Mouse (Mus musculus) C2C12 (cell line): Measurements from ENCODE around the gene A930017K11Rik. TPM values are rescaled to one million over a fixed set of nuclear protein-coding genes. Genes with fewer than 3 reads are reported as not detected.

Source experiments
- H3K27me3 ChIP-seq: one replicate; pipeline ENCODE4 v1.6.1; 2011; ENCODE audit not compliant: control insufficient read depth, insufficient read depth, insufficient read length
- H3K36me3 ChIP-seq: one replicate; pipeline ENCODE4 v1.6.1; 2011; ENCODE audit not compliant: control insufficient read depth, insufficient read depth
- H3K4me3 ChIP-seq: one replicate; pipeline ENCODE4 v1.5.1; 2011; ENCODE audit warnings: mild to moderate bottlenecking, control low read depth; ENCODE audit not compliant: poor library complexity, insufficient read depth, severe bottlenecking
- H3K79me2 ChIP-seq: one replicate; pipeline ENCODE4 v1.6.1; 2011; ENCODE audit not compliant: control insufficient read depth, insufficient read depth
- H3K79me3 ChIP-seq: one replicate; pipeline ENCODE4 v1.6.1; 2011; ENCODE audit warnings: low read depth, control low read depth
- H3ac ChIP-seq: one replicate; pipeline ENCODE3; 2011; ENCODE audit warnings: low read depth; ENCODE audit not compliant: control insufficient read depth, insufficient read length
- CEBPB ChIP-seq: IDR thresholded peaks from one replicate; pipeline ENCODE4 v1.6.1; 2011; ENCODE audit warnings: low read depth, mild to moderate bottlenecking, control low read depth, moderate library complexity
- CTCF ChIP-seq: IDR thresholded peaks from one replicate; pipeline ENCODE4 v1.5.1; 2011; ENCODE audit not compliant: control insufficient read depth, insufficient read depth, insufficient read length
- FOSL1 ChIP-seq: IDR thresholded peaks from one replicate; pipeline ENCODE4 v1.8.0; 2011; ENCODE audit warnings: mild to moderate bottlenecking, low read length; ENCODE audit not compliant: poor library complexity, insufficient read depth, severe bottlenecking
- MAX ChIP-seq: IDR thresholded peaks from one replicate; pipeline ENCODE4 v1.6.1; 2011; ENCODE audit warnings: mild to moderate bottlenecking, control low read depth
- MYOD1 ChIP-seq: IDR thresholded peaks from one replicate; pipeline ENCODE4 v1.6.1; 2011; ENCODE audit warnings: low read depth; ENCODE audit not compliant: control insufficient read depth, insufficient read length
- MYOG ChIP-seq: IDR thresholded peaks from one replicate; pipeline ENCODE4 v1.6.1; 2011; ENCODE audit not compliant: control insufficient read depth, insufficient read length; ENCODE audit errors: extremely low read depth
- USF1 ChIP-seq: IDR thresholded peaks from one replicate; pipeline ENCODE4 v1.6.1; 2011; ENCODE audit warnings: low read depth, mild to moderate bottlenecking, control low read depth, moderate library complexity
- polyA plus RNA-seq: library from polyadenylated mRNA; unstranded; fragments of >200 nt; fragmentation: generic; extraction: Trizol; gene quantifications from one replicate; pipeline ENCODE4 v1.2.1, GENCODE M21; 2012; ENCODE audit warnings: missing spikeins

A930017K11Rik gene
- polyA plus RNA-seq, 1 experiment = 0.02 TPM

GRCm38 (mm10) chr17:25949981-25950380, 2.4 kb downstream of the A930017K11Rik start:
- Histone ChIP-seq H3K4me3 (no peak overlapping the region), H3K27me3 (peaks cover 38% of the 10 kb centered on the region), H3K79me3 (no peaks in the 10 kb centered on the region), H3ac (no peak overlapping the region), H3K79me2 (no peaks in the 10 kb centered on the region), H3K36me3 (no peaks in the 10 kb centered on the region)
- TF ChIP-seq MYOG = no peak
- no peak for TF ChIP-seq CEBPB
- no peak for TF ChIP-seq MAX
- TF ChIP-seq MYOD1 = no peak
- no peak for TF ChIP-seq USF1
- no peak for TF ChIP-seq CTCF

GRCm38 (mm10) chr17:25948051-25948450, 4.3 kb downstream of the A930017K11Rik start:
- TF ChIP-seq CEBPB (no peak), USF1 (no peak), MYOG (no peak), CTCF (no peak), MYOD1 (no peak), MAX (no peak), FOSL1 (no peak)
- peaks cover 33% of the 10 kb centered on the region for H3K27me3 ChIP-seq
- H3K36me3 ChIP-seq = no peaks in the 10 kb centered on the region
- H3K79me3 ChIP-seq = no peaks in the 10 kb centered on the region
- no peak overlapping the region for H3ac ChIP-seq
- no peaks in the 10 kb centered on the region for H3K79me2 ChIP-seq
- H3K4me3 ChIP-seq = no peak overlapping the region

GRCm38 (mm10) chr17:25947576-25947975, 4.8 kb downstream of the A930017K11Rik start:
- H3ac ChIP-seq = no peak overlapping the region
- H3K79me2 ChIP-seq = no peaks in the 10 kb centered on the region
- peaks cover 28% of the 10 kb centered on the region for H3K27me3 ChIP-seq
- no peaks in the 10 kb centered on the region for H3K79me3 ChIP-seq
- TF ChIP-seq USF1 (no peak), CTCF (no peak), FOSL1 (no peak), MAX (no peak), CEBPB (no peak), MYOG (no peak), MYOD1 (no peak)
- H3K36me3 ChIP-seq = no peaks in the 10 kb centered on the region
- no peak overlapping the region for H3K4me3 ChIP-seq

GRCm38 (mm10) chr17:25946891-25947290, 5.5 kb downstream of the A930017K11Rik start:
- TF ChIP-seq MYOD1 (no peak), CTCF (no peak), MAX (no peak), CEBPB (no peak), FOSL1 (no peak), USF1 (no peak), MYOG (no peak)
- Histone ChIP-seq H3K79me3 (no peaks in the 10 kb centered on the region), H3K4me3 (no peak overlapping the region), H3K36me3 (no peaks in the 10 kb centered on the region), H3K79me2 (peaks cover 6% of the 10 kb centered on the region), H3ac (no peak overlapping the region), H3K27me3 (peaks cover 21% of the 10 kb centered on the region)

GRCm38 (mm10) chr17:25946349-25946748, 6.0 kb downstream of the A930017K11Rik start:
- Histone ChIP-seq H3K79me3 (peaks cover 1% of the 10 kb centered on the region), H3K4me3 (no peak overlapping the region), H3K79me2 (peaks cover 11% of the 10 kb centered on the region), H3ac (no peak overlapping the region), H3K36me3 (no peaks in the 10 kb centered on the region), H3K27me3 (peaks cover 16% of the 10 kb centered on the region)
- no peak for TF ChIP-seq CTCF
- no peak for TF ChIP-seq MYOG
- no peak for TF ChIP-seq FOSL1
- no peak for TF ChIP-seq CEBPB
- no peak for TF ChIP-seq MAX
- TF ChIP-seq MYOD1 = no peak
- no peak for TF ChIP-seq USF1
